Mouse (Mus musculus) stomach, embryonic 15.5 days (tissue): ENCODE results near the gene Rgp1. TPM values are rescaled to one million over a fixed set of nuclear protein-coding genes. Genes with fewer than 3 reads are reported as not detected.

Experiments
- ATAC-seq: fragments of 200-750 bp; cut with Nextera tagmentation; 2 replicates; pipeline ENCODE4 v1.8.0; 2017; ENCODE audit warnings: low read depth, moderate number of reproducible peaks, moderate TSS enrichment; ENCODE audit not compliant: insufficient read depth, low FRiP score
- H3K27ac ChIP-seq: fragments of 300-500 bp; sonication (generic); 2 replicates; pipeline ENCODE4 v1.5.1; 2015; ENCODE audit warnings: mild to moderate bottlenecking, inconsistent platforms
- H3K27me3 ChIP-seq: fragments of 300-500 bp; sonication (generic); replicated peaks from 2 replicates; pipeline ENCODE4 v1.6.1; 2015; ENCODE audit warnings: inconsistent platforms
- H3K36me3 ChIP-seq: fragments of 300-500 bp; sonication (generic); 2 replicates; pipeline ENCODE4 v1.6.1; 2015; ENCODE audit warnings: inconsistent platforms
- H3K4me1 ChIP-seq: fragments of 300-500 bp; sonication (generic); 2 replicates; pipeline ENCODE4 v1.6.1; 2015; ENCODE audit warnings: inconsistent platforms
- H3K4me2 ChIP-seq: fragments of 300-500 bp; sonication (generic); 2 replicates; pipeline ENCODE4 v1.6.1; 2015; ENCODE audit warnings: mild to moderate bottlenecking, inconsistent platforms
- H3K4me3 ChIP-seq: fragments of 300-500 bp; sonication (generic); replicated peaks from 2 replicates; pipeline ENCODE4 v1.5.1; 2015; ENCODE audit warnings: inconsistent platforms
- H3K9ac ChIP-seq: fragments of 300-500 bp; sonication (generic); 2 replicates; pipeline ENCODE4 v1.6.1; 2015; ENCODE audit warnings: inconsistent platforms
- H3K9me3 ChIP-seq: fragments of 300-500 bp; sonication (generic); 2 replicates; pipeline ENCODE4 v1.6.1; 2016; ENCODE audit warnings: inconsistent platforms
- WGBS: fragments of 180-500 bp; shearing (Covaris S2); methylation state at CpG from one replicate; pipeline ENCODE4 v1.1.7; 2015; 5-methylcytosine and 5-hydroxymethylcytosine counted together
- polyA plus RNA-seq: library from polyadenylated mRNA; unstranded; fragments of >200 nt; fragmentation: Nextera tagmentation; extraction: Ambion mirVana; gene quantifications from 2 replicates; pipeline ENCODE4 v1.2.1, GENCODE M21; 2015

Rgp1 gene
- polyA plus RNA-seq, 1 experiment from 2014 or later: 24.5 TPM

DNA sequence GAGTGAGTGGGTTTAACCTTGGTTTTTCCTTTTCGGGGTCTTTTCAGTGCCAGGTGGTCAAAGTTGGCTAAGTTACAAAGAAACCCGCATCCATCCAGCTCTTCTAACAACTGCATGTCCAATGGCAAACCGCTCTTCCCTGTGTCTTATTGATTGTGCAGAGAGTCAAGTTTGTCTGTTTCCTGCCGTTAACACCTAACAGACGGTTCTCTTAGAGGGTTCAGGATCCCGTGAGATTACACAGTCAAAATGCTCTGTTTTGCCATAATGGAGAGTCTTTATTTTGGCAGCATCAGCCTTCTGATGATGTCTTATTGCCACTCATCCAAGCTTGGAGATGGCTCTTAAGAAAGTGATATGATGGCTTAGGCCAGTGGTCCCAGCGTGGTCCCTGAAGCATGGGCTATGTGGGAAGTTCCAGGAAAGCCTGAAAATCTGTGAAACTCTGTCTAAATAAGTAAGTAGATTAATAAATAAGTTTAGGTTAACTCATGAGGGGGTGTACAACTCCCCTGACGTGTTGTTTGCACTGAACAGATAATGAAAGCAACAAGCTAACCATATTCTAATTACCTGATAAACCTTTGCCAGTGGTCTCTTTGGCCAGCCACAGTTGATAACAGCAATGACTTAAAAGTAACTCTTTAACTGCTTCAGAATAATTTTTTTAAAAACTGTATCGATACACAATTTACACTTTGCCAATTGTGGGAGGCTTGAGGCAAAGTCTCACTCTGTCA lies 21.9 kb downstream of the Rgp1 start:
- Histone ChIP-seq H3K27ac (no peak overlapping the region), H3K36me3 (no peaks in the 10 kb centered on the region), H3K9ac (no peak overlapping the region), H3K9me3 (no peaks in the 10 kb centered on the region), H3K4me3 (no peak overlapping the region), H3K4me1 (no peaks in the 10 kb centered on the region), H3K27me3 (no peaks in the 10 kb centered on the region), H3K4me2 (no peak overlapping the region)
- no peak for ATAC-seq
- WGBS: 74% methylated on average over 9 of the region's 9 CpGs

DNA sequence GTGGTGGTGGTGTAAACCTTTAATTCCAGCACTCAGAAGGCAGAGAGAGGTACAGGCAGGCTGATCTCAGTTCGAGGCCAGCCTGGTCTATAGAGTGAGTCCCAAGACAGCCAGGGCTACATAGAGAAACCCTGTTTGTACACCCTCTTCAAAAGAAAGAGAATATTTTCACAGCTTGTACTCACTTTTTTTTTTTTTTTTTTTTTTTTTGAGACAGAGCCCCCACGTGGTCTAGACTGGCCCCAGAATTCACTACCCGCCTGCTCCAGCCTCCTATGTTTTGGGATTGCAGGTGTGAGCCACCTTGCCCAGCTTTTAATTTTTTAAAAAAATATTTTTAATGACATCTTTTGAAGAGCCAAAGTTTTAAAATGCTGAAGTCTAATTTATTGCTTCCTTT lies 25.6 kb downstream of the Rgp1 start:
- Histone ChIP-seq H3K36me3 (no peaks in the 10 kb centered on the region), H3K27ac (no peak overlapping the region), H3K4me3 (no peak overlapping the region), H3K4me1 (no peaks in the 10 kb centered on the region), H3K27me3 (no peaks in the 10 kb centered on the region), H3K9me3 (no peaks in the 10 kb centered on the region), H3K4me2 (no peak overlapping the region), H3K9ac (no peak overlapping the region)
- ATAC-seq: no peak
- WGBS: 75% methylated on average over 3 of the region's 3 CpGs

DNA sequence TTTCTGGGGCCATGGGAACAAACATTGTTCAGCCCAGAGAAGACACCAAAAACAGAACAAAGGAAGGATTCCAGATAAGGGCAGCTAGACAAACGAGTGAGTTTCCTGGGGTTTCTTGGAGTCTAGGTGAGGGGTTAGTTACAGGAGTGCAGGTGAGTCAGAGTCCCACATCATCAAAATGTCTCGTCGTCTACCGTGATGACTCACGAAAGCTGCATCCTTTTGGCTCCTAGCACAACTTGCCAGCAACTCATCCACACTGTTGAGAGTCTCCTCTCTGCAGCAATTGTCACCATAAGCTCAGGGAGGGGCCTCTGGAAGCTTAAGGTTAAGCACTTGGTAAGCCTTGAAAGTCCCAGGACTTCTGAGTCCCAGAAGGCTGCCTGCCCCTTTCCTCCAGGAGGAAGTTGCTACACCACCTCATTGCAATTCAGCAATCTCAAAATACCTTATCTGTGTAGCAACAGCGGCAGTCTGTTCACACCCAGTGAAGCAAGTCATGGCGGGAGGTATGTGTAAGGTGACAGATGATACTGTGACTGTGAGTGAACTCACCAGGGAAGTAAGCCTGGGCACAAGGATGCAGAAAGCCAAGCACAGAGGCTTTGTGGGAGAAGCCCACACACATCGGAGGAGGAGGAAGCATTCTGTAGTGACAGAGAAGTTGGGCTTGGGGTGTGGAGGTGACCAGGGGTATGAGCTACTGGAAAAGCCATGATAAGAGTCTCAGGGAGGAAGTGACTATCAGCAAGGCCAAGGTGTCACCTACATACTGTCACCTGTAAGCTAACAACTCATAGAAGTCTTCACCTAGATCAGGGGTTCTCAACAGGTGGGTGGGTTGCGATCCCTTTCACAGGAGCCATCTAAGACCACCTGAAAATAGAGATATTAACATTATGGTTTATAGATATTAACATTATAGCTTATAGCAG lies 26.5 kb downstream of the Rgp1 start:
- WGBS: 62% methylated on average over 9 of the region's 9 CpGs
- H3K4me3 ChIP-seq: no peak overlapping the region
- H3K27ac ChIP-seq: no peak overlapping the region
- no peak overlapping the region for H3K4me2 ChIP-seq
- H3K9me3 ChIP-seq: no peaks in the 10 kb centered on the region
- H3K27me3 ChIP-seq: no peaks in the 10 kb centered on the region
- ATAC-seq: peak; percentile 87
- H3K9ac ChIP-seq: no peak overlapping the region
- no peaks in the 10 kb centered on the region for H3K4me1 ChIP-seq
- no peaks in the 10 kb centered on the region for H3K36me3 ChIP-seq

DNA sequence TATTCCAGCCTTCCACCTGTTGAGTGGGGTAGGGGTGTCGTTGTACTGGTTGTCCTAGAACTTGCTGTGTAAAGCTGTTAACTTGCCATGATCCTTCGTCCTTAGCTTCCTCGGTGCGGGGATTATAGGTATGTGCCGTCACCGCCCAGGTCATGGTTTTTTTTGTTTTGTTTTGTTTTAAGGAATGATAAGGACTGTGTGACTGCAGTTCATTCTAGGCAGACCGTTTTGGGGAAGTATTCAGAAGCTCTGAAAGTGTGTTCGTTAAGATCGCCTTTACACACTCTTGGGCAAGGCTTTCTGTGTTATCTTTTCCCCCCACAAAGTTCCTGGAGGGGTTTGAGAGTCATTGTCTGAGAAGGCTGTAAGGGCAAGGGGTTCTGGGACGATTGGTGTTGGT lies 34.0 kb downstream of the Rgp1 start:
- H3K4me3 ChIP-seq: no peak overlapping the region
- no peaks in the 10 kb centered on the region for H3K4me1 ChIP-seq
- H3K27me3 ChIP-seq: no peaks in the 10 kb centered on the region
- WGBS: 51% methylated on average over 10 of the region's 10 CpGs
- H3K27ac ChIP-seq: no peak overlapping the region
- H3K9me3 ChIP-seq: no peaks in the 10 kb centered on the region
- H3K9ac ChIP-seq: no peak overlapping the region
- no peak for ATAC-seq
- no peak overlapping the region for H3K4me2 ChIP-seq
- H3K36me3 ChIP-seq: no peaks in the 10 kb centered on the region

DNA sequence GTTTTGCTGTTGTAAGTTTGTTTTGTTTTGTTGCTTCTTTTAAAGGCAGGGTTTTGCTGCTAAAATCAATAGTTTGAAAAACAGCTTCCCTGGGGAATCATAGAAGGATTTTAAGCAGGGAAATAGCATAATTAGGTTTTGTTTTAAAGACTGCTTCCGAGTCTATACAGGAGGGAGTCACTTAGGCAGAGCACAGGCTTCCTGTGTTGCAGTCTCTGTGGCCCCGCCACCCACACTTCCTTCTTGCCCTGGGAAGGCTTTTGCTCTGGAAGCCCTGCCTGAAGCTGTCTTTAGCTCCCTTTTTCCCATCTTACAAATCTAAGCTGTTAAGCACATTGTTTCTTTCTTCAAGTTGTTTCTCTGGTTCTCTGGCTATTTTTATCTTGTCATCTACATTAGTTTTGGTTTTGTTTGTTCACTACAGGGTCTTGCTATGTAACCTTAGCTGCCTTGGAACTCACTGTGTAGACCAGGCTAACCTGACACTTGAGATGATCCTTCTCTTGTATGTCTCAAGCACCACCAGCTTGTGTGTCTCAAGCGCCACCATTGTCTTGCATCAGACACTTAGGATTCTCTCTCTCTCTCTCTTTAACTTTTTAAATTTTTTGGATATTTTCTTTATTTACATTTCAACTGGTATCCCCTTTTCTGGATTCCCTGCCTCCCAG lies 34.7 kb downstream of the Rgp1 start:
- Histone ChIP-seq H3K4me2 (no peak overlapping the region), H3K4me1 (no peaks in the 10 kb centered on the region), H3K36me3 (no peaks in the 10 kb centered on the region), H3K27me3 (no peaks in the 10 kb centered on the region), H3K4me3 (no peak overlapping the region), H3K9me3 (no peaks in the 10 kb centered on the region), H3K9ac (no peak overlapping the region), H3K27ac (no peak overlapping the region)
- ATAC-seq: no peak
- WGBS: 49% methylated on average over 3 of the region's 3 CpGs

DNA sequence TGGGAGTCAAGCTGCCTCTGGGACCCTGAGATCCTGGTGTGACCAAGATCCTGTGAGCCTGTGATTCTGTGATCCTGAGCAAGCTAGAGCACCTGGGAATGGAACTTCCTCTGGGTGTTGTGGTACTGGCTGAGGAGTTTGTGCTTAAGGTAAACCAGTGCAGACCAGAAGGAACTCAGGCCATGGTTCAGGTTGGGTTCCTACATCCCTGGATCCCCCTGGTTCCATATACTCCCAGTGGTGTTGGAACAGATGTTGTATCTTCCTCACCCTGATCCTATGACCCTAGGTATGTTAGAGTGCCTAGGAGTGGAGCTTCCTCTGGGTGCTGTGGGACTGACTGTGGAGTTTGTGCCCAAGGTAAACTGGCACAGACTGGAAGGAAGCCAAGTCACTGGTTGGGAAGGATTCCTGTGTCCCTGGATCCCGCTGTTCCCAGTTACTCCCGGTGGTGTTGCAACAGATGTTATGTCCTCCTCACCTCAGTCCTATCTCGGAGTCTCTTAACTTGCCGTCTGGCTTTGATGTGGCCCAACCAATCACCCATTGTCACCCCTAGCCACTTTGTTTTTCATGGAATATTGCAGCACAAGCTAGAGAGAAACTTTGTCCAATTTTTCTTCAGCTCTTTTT lies 41.7 kb downstream of the Rgp1 start:
- H3K36me3 ChIP-seq: no peaks in the 10 kb centered on the region
- H3K4me1 ChIP-seq: no peaks in the 10 kb centered on the region
- H3K27me3 ChIP-seq: no peaks in the 10 kb centered on the region
- WGBS: 66% methylated on average over 4 of the region's 4 CpGs
- no peak overlapping the region for H3K4me3 ChIP-seq
- H3K9me3 ChIP-seq: peaks cover under 1% of the 10 kb centered on the region; the same call in 1 of the 2 replicates
- no peak for ATAC-seq
- no peak overlapping the region for H3K9ac ChIP-seq
- H3K4me2 ChIP-seq: no peak overlapping the region
- H3K27ac ChIP-seq: no peak overlapping the region

DNA sequence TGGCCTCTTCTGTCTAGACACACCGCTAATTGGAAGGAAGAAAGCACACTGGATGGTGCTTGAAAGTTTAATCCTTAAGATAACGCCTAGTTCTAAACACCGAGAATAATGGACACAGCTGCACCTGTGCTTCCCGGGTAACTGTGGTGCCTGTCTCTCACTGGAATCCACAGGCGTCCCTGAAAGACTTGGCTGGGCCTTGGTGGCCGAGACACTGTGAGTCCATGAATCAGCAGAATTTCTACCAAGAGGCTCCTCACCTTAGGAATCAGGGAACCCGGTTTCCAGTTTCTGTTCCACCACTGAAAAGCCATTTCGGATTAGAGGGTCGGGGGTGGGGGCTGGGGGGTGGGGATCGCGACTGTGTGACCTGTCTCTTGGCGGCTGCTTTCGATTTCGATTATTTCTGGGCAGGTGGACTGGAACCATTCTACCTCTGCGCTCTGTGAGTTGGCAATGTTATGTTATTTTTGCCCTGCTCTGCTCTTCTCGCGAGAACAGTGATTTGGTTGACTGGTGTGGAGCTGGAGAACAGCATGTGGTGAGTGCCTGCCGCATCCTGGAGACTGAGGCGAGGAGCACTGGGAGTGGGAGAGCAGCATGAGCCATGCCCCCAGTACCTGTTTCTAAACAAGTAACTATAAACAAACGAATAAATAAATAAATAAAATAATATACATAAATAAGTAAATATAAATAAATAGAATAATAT lies 50.7 kb downstream of the Rgp1 start:
- Histone ChIP-seq H3K4me2 (no peak overlapping the region), H3K36me3 (no peaks in the 10 kb centered on the region), H3K9me3 (peaks cover 4% of the 10 kb centered on the region; the same call in 1 of the 2 replicates), H3K4me3 (no peak overlapping the region), H3K4me1 (peaks cover 28% of the 10 kb centered on the region), H3K9ac (no peak overlapping the region), H3K27me3 (0 out of 2 replicates have a peak, but pooled peaks cover 8% of the 10 kb centered on the region), H3K27ac (no peak overlapping the region)
- 42% methylated on average over 20 of the region's 20 CpGs for WGBS
- ATAC-seq: no peak

DNA sequence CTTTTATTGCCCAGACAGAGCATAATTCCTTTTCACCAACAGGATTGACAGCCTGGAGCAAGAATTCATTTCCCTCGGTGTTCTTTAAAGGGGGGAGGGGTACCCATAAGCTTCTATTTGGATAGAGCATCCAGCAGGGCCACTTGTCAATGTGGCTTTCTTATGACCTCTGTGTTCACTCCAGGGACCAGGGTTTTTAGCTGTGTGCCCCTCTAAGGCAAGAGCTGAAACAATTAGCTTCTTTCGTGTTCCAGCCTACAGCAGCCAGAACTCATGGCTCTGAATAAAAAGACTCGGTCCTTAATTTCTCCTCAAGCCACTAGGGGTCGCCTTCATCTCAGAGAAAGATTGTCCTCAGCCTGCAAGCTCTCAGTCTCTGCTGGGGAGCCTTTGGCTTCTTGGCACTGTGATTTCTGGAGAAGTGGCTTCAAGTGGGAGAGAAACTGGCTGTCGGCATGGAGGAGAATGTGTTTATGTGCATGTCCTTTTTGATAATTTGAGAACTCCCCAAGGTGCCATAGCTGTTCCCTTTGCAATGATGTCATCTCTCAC lies 51.6 kb downstream of the Rgp1 start:
- Histone ChIP-seq H3K4me1 (peaks cover 28% of the 10 kb centered on the region), H3K9me3 (peaks cover 4% of the 10 kb centered on the region; the same call in 1 of the 2 replicates), H3K9ac (no peak overlapping the region), H3K27me3 (0 out of 2 replicates have a peak, but pooled peaks cover 8% of the 10 kb centered on the region), H3K36me3 (no peaks in the 10 kb centered on the region), H3K4me3 (no peak overlapping the region), H3K4me2 (peak overlapping the region; percentile 91), H3K27ac (peak overlapping the region; percentile 44; the same call in 1 of the 2 replicates)
- 11% methylated on average over 5 of the region's 5 CpGs for WGBS
- peak; percentile 29; the same call in 1 of the 2 replicates for ATAC-seq

DNA sequence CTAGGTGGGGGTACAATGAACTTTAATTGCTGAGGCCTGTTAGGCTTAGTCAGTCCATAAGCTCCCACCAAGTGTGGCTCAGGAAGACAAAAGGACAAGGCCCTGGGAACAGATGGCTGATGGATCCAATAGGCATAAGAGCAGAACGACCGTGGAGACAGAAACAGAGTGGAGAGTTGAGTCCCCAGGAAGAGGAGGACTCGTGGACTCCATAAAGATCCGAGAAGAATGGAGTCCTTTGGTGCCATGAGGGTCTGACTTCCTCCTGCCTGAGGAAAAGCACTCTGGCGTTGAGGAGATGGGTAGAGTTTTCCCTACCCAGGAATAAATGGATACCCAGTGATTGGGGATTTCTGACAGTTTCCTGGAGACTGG lies 52.1 kb downstream of the Rgp1 start:
- Histone ChIP-seq H3K9ac (no peak overlapping the region), H3K27me3 (0 out of 2 replicates have a peak, but pooled peaks cover 8% of the 10 kb centered on the region), H3K4me2 (peak overlapping the region; percentile 91), H3K36me3 (no peaks in the 10 kb centered on the region), H3K4me3 (peak overlapping the region; percentile 61; the same call in 1 of the 2 replicates), H3K27ac (peak overlapping the region; percentile 44), H3K4me1 (peaks cover 28% of the 10 kb centered on the region), H3K9me3 (no peaks in the 10 kb centered on the region; the same call in 1 of the 2 replicates)
- WGBS: 27% methylated on average over 5 of the region's 5 CpGs
- ATAC-seq: 0 out of 2 replicates have a peak, but pooled peaks have one; percentile 11

DNA sequence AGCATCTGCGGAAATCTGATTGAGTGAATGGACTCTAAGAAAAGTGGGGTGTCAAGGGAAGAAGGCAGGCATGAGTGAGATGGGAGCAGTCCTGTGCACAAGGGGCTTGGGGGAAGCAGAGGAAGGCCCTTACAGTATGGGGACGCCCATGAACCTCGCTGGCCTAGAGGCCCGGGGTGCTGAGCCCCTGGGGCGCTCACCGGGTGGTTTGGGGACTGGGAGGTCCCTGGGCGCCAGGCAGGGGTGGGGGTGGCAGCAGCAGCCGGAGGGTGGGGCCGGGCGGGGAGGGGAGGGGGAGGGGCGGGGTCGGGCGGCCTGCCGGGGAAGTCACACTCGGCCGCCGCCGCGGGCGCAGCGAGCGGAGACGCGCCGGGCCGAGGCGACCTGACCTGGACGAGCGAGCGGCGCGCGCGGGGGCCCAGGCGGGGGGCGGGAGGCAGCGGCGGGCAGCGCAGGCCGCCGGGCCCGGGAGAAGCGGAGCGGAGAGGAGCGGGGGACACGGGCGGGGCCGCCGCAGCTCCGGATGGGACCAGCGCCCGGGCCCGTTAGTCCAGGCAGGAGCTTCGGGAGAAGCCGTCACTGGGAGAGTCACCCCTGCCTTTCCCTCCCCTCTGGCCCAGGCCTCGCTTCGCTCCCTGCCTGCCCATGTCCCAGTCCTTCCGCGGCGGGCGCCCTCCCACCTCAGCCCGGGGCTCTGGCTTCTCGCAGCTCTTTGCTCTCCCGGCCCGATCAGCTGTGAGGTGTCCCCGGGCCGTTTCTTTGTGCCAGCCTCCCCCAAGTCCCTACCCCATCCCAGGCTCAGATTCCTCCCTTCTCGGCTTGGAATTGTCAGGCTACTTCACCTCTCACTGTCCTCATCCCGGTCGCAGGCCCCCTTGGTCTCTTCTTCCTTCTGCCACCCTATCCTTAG lies 52.8 kb downstream of the Rgp1 start, which contains the start of gene Npr2:
Npr2 (plus strand) TSS at position 890 of the 910 bp plus-strand sequence.
- Histone ChIP-seq H3K9me3 (no peaks in the 10 kb centered on the region), H3K9ac (peak within 1 kb of the TSS; percentile 66), H3K4me2 (peak within 1 kb of the TSS; percentile 91), H3K27me3 (0 out of 2 replicates have a peak, but pooled peaks cover 8% of the 10 kb centered on the region), H3K27ac (peak within 1 kb of the TSS; percentile 66), H3K4me3 (peak within 1 kb of the TSS; percentile 61), H3K36me3 (no peaks in the 10 kb centered on the region), H3K4me1 (peaks cover 28% of the 10 kb centered on the region)
- 2% methylated on average over 45 of the region's 70 CpGs for WGBS
- ATAC-seq: peak; percentile 38; the same call in 1 of the 2 replicates
